Comparison of ENCODE assay signal across 32 mouse cellular contexts in the genomic region with DNA sequence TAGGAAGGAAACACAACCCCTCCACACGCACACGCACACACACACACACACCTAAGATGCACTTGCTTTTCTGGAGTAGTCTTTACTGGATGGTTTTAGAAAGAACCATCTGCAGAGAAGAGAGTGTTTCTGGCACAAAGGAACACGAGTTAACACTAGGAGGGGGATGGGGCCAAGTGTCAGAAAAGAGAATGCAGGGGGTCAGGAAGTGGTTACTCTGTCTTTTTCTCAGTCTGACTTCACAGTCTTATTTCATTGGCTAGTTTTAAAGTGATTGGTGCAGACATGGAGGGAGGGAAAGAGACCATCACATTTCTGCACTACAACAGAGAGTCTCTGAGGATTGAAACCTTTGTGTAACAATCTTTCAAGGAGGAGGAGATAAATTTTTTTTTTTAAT. TPM values are rescaled to one million over a fixed set of nuclear protein-coding genes. Genes with fewer than 3 reads are reported as not detected.
DNase-seq lines count a peak whose midpoint lies in the region; ATAC-seq and TF ChIP-seq lines count a peak whose summit lies in the region.
"Had no signal": no experiment of that assay in that cellular context is flagged by ENCODE, and none has a peak within 500 bp of the region (broad histone marks: within the 10 kb centered on the region; RNA-seq: fewer than 3 reads in every experiment).

No protein-coding gene starts in this region.

- H3K27me3 ChIP-seq in kidney, adult 2 months (replicated peaks; ENCODE audit: control insufficient read depth, insufficient read depth, low read length), result no peaks in the 10 kb centered on the region
- H3K27me3 ChIP-seq: hindbrain, embryonic 15.5 days; intestine, embryonic 15.5 days had no signal

- no peak overlapping the region for H3K27ac ChIP-seq in kidney, adult 2 months (ENCODE audit: insufficient read depth, low read depth, low read length)
- H3K27ac ChIP-seq: hindbrain, embryonic 10.5 days; hindbrain, embryonic 15.5 days; intestine, embryonic 15.5 days; liver, embryonic 14.5 days had no signal

- 65% methylated on average over 3 of the region's 3 CpGs for WGBS in kidney, adult 2 months

- no peaks in the 10 kb centered on the region for H3K4me1 ChIP-seq in kidney, adult 2 months (ENCODE audit: control insufficient read depth, insufficient read depth, low read length)
- H3K4me1 ChIP-seq: hindbrain, embryonic 10.5 days; hindbrain, embryonic 15.5 days; intestine, embryonic 15.5 days had no signal

- H3K36me3 ChIP-seq in kidney, adult 2 months (ENCODE audit: control insufficient read depth, insufficient read depth, low read length), result no peaks in the 10 kb centered on the region
- H3K36me3 ChIP-seq: G1E; hindbrain, embryonic 10.5 days; hindbrain, embryonic 15.5 days; intestine, embryonic 15.5 days had no signal

- peak; percentile 62 for DNase-seq in CD4-positive, CD25-positive, alpha-beta regulatory T cell, adult 2 months (ENCODE audit: low read depth, low spot score)
- DNase-seq in thymus, adult 18-20 months, result peak; percentile 11 to 33
- DNase-seq in thymus, postnatal 25 days, result peak; percentile 61
- no peak for DNase-seq in ovary, adult 18-20 months (ENCODE audit: low spot score)
- DNase-seq in kidney, adult 2 months, result no peak
- no peak for DNase-seq in layer of hippocampus, postnatal 36 days
- DNase-seq in lung, postnatal 25 days (ENCODE audit: low spot score), result no peak
- DNase-seq: adrenal gland, postnatal 25 days; cerebellum, adult 18-20 months; cerebellum, postnatal 10 days; heart, postnatal 14 days; kidney, adult 8-10 months; kidney, postnatal 4 days; liver; lung, adult 2 months; lung, postnatal 10 days; midbrain, embryonic 14.5 days; right cerebral cortex, adult 18-20 months had no signal

- no peak overlapping the region for H3K4me3 ChIP-seq in kidney, adult 2 months (ENCODE audit: insufficient read depth, low read depth, low read length)
- H3K4me3 ChIP-seq: erythroblast, embryonic 14.5 days; hindbrain, embryonic 10.5 days; hindbrain, embryonic 15.5 days; intestine, embryonic 15.5 days had no signal

- no peak for TF ChIP-seq POLR2A in kidney, adult 2 months (IDR thresholded peaks at IDR 0.05; ENCODE audit: low read depth, low read length)

- TF ChIP-seq CTCF in kidney, adult 2 months (conservative IDR thresholded peaks at IDR 0.05; ENCODE audit: insufficient read depth, insufficient read length, low read depth, low read length), result no peak

- ATAC-seq in activated CD4-positive, CD25-positive, alpha-beta regulatory T cell, adult 4 months, result peak; percentile 95
- ATAC-seq: forebrain, embryonic 16.5 days; intestine, embryonic 15.5 days had no signal

RNA-seq across cellular contexts. Expression of a gene that starts 35.4 kb away (rescaled TPM):
- polyA plus RNA-seq in activated CD4-positive, CD25-positive, alpha-beta regulatory T cell, adult 4 months (2017; shearing (Covaris generic)), result 10 to 100 TPM; 80.2 to 81.8 TPM
- 295 and 320 TPM in 2 replicates for polyA plus RNA-seq in kidney, adult 2 months (2012; rRNA removed)
- total RNA-seq in layer of hippocampus, postnatal 36 days (2021), result 10 to 100 TPM; 73.7 to 77.5 TPM

RNA-seq across cellular contexts. Expression of a gene that starts 36.0 kb away (rescaled TPM):
- polyA plus RNA-seq in activated CD4-positive, CD25-positive, alpha-beta regulatory T cell, adult 4 months (2017; shearing (Covaris generic)), result 1 to 10 TPM; 2.7 to 3.2 TPM
- polyA plus RNA-seq in kidney, adult 2 months (2012; rRNA removed), result 81.5 and 121 TPM in 2 replicates
- 10 to 100 TPM; 13.7 to 14.2 TPM for total RNA-seq in layer of hippocampus, postnatal 36 days (2021)

RNA-seq across cellular contexts. Expression of a gene that starts 41.8 kb away (rescaled TPM):
- polyA plus RNA-seq in activated CD4-positive, CD25-positive, alpha-beta regulatory T cell, adult 4 months (2017; shearing (Covaris generic)), result 1 to 10 TPM; 5.7 to 9.7 TPM
- 12.4 and 14.2 TPM in 2 replicates for polyA plus RNA-seq in kidney, adult 2 months (2012; rRNA removed)
- total RNA-seq in layer of hippocampus, postnatal 36 days (2021), result 10 to 100 TPM; 22.3 to 25.5 TPM

RNA-seq across cellular contexts. Expression of a gene that starts 44.3 kb away (rescaled TPM):
- polyA plus RNA-seq in activated CD4-positive, CD25-positive, alpha-beta regulatory T cell, adult 4 months (2017; shearing (Covaris generic)), result not detected
- polyA plus RNA-seq in kidney, adult 2 months (2012; rRNA removed), result 0.16 and 0.22 TPM in 2 replicates
- total RNA-seq in layer of hippocampus, postnatal 36 days (2021), result under 1 TPM; 0.10 to 0.13 TPM
- total RNA-seq: G1E; granulocyte monocyte progenitor cell, adult 5-6 weeks; monocyte, adult 5-6 weeks; neutrophil, adult 5-6 weeks had no signal
- polyA plus RNA-seq: erythroblast, embryonic 14.5 days; forebrain, embryonic 11.5 days; forebrain, embryonic 16.5 days; G1E; hindbrain, embryonic 10.5 days; hindbrain, embryonic 15.5 days; limb, embryonic 11.5 days; neural tube, embryonic 11.5 days had no signal

RNA-seq across cellular contexts. Expression of a gene that starts 52.6 kb away (rescaled TPM):
- 10 to 100 TPM; 60.4 to 71.0 TPM for polyA plus RNA-seq in activated CD4-positive, CD25-positive, alpha-beta regulatory T cell, adult 4 months (2017; shearing (Covaris generic))
- 346 and 372 TPM in 2 replicates for polyA plus RNA-seq in kidney, adult 2 months (2012; rRNA removed)
- total RNA-seq in layer of hippocampus, postnatal 36 days (2021), result 100 to 1,000 TPM; 115 to 137 TPM

Comparison
In these comparisons a context has a peak if more than half of its experiments do, and no peak if none do; other contexts are left out.
1. DNase-seq: peak in CD4-positive, CD25-positive, alpha-beta regulatory T cell, adult 2 months (single experiment), thymus, adult 18-20 months (2 of 2) and thymus, postnatal 25 days (single experiment); none in ovary, adult 18-20 months (single experiment), kidney, adult 2 months (single experiment), layer of hippocampus, postnatal 36 days (0 of 2) and lung, postnatal 25 days (single experiment).
2. RNA of a gene that starts 36.0 kb away (polyA plus RNA-seq): 81.5 to 121 TPM in kidney, adult 2 months; 2.7 to 3.2 TPM in activated CD4-positive, CD25-positive, alpha-beta regulatory T cell, adult 4 months; every median in the first group is over 10 times any median in the second.